Mouse (Mus musculus): ENCODE measurements around the gene Acta2.
"Not testable (repeated sequence)": the region's sequence is repeated elsewhere in the genome, so short reads cannot be mapped to it uniquely, and the experiment has no call there.

Gene Acta2

DNA sequence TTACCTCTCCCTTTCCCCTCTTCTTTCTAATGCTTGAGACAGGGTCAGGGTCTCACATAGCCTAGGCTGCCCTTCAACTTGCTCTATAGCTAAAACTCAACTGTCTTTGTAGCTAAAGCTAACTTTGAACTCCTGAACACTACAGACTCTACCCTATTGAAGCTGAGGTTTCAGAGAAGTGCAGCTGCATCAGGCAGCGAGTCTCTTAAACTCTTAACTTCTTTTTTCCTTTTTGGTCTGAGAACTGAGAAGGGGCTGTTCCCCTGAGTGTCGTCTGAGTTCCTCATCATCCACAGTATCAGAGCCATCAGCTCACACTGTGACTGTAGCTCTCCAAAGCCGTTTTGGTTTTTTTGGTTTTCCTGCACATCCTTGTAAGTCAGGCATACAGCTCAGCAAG lies 37.6 kb downstream of the Acta2 start:
- no peak for DNase-seq

DNA sequence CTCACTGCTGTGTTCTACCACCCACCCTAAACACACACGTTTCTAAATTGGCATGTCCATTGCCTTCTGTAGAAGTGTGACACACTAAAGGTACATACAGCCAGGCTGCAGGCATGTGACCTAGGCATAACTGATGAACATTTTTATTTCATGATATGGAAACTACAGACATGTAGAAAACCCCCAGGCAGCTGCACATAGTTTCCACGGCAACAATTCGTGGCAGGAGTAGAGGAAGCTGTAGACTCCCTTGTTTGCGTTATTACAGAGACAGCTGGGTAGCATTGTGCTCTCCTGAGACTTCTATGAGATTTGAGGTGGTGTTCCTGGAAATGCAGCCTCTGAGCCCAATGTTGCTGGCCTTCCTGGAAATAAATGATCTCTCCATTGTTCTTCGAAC lies 38.4 kb downstream of the Acta2 start:
- no peak for DNase-seq

DNA sequence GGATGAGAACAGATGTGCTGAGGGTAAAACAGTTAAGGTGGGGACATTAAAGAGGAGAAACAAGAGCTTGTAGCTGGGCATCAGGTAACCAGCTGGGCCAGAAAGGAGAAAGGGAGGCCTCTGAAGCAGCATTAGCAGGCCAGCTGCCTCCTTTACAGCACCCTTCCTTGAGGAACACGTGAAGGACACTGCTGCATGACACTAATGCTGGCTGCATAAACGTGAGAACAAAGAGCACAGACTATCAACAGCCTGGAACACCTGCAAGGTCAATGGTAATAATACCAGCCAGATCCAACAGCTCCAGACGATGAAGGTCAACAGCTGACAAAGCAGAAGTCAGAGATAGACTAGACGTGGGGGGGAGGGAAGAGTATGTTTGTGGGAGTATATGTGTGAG lies 41.3 kb downstream of the Acta2 start:
- DNase-seq, result no peak

DNA sequence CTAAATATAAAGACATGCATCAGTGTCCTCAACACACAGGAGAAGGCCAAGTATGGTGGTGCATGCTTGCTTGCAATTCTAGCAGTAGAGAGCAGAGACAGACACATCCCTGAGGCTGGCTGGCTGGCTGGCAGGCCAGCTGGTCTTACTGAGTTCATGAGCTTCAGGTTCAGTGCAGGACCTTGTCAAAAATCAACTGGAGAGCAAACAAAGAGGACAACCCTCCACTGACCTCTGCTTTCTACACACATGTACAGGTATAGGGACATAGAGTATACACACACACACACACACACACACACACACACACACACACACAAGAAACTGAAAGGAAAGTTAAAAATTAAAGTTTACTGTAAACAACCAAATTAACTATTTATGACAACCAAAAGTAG lies 42.1 kb downstream of the Acta2 start:
- no peak for DNase-seq

DNA sequence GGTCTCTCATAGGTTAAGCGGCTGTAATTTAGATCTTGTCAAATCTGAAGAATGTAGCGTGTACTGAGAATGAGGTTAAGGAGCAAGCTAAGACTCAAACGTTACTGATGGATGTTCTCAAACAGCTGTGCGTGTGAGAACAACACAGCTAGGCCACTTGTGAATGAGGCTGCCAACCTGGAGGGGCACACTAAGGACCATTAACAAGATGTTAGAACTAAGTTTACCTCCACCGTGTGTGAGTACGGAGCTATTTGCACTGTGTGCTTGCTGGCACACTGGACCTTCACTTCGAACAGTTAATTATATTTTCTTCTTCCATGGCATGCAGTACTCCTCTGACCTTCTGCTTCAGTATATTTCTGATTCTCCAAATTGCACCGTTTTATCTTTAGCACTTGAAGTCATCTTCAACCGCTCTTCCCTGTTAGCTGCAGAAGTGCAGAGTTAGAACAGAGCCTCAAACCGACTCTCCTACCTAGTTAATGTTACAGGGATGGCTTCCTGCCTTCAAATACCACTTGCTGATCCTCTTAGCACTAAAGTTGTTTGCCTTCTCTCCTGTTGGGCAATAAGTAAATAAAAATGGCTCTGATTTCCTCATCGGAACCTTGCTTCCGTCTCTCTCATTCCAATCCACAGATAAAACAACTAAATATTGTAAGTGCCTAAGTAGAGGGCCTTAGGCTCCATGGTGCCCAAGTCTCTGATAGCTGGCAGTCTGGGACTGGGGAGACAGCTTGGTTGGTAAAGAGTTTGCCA lies 42.7 kb downstream of the Acta2 start:
- DNase-seq, result peak; percentile 67

DNA sequence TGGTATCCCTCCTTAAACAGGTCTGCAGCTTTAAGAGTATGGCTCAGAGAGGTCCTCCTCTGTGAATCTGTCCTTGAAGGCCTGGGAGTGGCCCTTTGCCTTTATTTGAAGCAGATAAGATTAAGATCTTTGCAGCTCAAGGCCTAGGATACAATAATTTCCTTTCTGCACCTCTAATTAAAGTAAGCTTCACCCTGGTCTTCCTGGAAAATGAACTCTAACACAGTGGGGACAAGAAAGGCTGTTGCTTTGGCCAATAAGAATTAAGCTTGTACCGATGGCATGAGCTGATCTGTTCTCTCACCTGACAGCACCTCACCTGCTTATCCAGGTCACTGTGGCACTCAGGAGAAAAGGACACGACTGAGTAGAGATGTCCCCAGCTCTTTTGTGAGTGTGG lies 44.5 kb downstream of the Acta2 start:
- DNase-seq, result no peak

DNA sequence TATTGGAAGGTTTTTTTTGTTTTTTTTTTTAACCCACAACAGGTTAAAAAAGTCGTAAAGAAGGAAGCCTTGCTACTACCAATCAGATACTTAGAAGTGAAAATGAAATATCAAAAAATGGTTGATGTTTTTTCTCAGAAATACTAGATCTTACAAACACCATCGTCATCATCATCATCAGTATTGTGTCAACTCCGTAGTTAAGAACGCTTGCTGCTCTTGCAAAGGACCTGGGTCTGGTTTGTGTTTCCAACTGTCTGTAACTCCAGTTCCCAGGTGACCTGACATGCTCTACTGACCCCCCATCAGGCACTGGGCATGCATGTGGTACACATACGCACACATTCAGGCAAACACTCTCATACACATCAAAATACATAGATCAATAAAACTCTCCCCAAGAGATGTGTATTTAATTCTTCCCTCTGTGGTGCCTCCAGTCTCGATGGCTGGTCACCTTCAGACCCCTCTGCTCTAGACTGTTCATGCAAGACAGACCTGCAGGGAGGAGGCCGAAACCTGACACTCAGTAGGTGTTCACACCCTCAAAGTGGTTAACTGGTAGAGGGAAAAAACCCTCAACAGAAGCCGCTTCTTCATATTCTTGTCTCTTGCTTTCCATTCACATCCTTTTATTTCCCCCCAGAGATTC lies 45.3 kb downstream of the Acta2 start:
- DNase-seq, result no peak

DNA sequence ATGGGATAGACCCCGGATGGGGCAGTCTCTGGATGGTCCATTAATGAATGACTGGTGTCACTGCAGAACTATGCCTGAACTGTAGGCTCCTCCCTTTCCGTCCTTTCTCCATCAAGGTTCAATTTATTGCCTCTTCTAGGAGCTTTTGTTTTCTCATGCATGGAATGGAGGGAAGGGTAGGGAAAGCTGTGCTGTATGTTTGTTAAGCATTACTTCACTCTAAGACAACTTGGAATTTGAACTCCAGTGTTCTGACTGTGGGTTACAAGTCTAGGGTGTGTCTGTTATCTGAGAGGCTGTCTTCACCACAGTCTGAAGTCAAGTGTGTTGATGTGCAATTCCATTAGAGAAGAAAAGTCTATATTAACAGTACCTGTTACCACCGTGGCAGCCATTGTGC lies 46.4 kb downstream of the Acta2 start:
- no peak for DNase-seq

DNA sequence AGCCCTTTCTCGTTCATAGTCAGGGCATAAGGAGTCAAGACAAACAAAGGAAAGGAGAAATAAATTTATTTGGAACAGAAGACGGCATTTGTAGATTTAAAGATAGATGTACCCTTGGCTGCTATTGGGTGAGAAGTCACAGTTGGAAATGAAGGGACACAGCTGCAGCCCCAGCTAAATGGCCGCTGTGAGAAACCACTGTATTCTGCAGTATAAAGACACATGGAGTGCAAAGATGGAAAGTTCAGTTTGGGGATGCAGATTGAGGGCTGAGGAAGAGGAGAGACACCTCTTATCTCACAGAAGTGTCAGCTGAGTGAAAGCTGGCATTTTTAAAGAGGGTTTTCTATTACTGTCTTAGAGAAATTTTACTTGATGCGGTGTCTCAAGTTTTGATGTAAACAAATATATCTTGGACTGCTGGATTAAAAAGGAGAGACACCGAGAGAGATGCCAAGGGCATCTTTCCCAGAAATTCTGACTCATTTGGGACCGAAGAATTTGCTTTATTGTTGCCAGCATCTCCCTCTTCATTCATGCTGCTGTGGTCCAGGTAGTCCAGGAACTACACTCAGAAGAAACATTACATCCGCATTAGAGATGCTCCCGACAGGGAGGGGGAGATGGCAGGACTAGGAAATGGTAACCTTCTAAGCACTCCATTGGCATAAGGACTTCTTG lies 48.5 kb downstream of the Acta2 start:
- peak; percentile 49 for DNase-seq

DNA sequence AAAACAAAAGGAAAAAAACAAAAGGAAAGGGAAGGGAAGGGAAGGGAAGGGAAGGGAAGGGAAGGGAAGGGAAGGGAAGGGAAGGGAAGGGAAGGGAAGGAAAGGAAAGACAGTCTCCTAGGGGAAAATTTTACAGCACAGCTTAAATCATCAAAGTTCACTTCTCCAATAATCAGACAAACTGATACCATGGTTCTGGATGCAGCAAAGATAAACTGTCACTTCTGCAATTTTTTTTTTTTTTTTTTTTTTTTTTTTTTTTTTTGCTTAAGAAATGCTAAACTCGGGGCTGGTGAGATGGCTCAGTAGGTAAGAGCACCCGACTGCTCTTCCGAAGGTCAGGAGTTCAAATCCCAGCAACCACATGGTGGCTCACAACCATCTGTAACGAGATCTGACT lies 49.3 kb downstream of the Acta2 start:
- DNase-seq, result not testable (repeated sequence)

DNA sequence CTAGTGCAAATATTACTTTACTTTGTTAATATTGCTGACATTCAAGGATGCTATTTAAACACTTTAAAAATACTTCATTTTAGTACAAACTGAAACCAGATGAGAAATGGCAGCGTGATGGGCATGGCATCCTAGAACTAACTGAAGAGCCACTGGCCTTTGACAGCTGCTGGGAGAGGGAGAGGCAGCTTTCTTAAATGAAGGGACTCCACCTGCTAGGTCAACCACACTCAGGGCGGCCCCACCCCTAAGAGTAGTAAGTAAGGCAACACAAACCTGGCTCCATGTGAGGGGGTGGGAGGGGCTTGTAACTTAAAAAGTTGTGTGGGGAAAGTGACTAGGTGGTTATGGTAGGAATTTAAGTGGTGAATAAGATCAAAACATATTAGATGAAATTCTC lies 52.7 kb downstream of the Acta2 start:
- no peak for DNase-seq

DNA sequence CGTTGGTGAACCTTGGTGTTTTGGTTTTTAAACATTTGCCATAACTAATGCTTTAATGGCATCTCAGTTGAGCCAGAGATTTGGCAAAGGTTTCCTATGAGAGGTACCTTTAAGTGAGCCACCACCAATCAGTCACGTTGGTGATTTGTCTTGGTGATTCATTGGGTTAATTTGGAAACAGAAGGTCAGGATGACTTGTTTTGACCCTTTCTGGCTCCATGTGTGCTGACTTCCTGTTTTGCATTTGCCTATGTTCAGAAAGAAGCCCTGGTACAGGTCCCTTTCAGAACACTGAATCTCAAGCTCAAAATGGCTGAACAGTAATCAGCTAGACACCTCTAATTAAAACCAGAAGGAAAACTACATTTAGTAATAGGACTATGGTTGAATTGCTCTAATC lies 55.9 kb downstream of the Acta2 start:
- DNase-seq, result no peak

DNA sequence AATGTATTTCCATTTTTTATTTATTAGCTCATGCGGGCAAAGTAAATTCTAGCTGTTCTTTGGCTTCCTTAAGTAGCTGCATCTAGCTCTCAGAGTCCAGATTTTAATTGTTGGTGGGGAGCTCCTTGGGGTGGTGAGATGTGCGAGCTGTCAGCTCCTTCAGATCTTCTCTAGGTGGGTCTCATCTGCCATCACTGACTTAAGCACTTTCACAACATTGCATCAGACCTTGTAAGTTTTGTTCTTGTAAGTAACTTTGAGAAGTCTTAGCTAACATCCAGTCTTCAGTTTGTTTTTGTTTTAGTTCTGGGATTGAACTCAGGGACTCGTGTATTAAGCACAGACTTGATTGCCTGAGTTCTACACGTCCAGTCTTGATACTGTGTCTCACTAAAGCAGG lies 56.5 kb downstream of the Acta2 start:
- DNase-seq, result peak; percentile 49

DNA sequence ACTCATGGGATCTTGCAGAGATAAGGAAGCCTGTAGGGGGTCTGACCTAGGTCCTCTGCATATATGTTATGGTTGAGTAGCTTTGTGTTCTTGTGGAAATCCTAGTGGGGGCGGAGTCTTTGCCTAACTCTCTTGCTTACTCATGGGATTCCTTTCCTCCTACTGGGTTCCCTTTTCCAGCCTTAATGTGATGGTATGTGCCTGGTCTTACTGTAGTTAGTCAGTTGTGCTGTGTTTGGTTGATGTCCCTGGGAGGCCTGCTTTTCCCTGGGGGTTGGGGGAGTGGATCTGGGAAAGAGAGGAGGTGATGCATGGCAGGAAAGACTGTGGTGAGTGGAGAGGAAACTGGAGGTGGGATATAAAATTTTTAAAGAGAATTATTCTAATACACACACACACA lies 57.3 kb downstream of the Acta2 start:
- DNase-seq, result no peak

DNA sequence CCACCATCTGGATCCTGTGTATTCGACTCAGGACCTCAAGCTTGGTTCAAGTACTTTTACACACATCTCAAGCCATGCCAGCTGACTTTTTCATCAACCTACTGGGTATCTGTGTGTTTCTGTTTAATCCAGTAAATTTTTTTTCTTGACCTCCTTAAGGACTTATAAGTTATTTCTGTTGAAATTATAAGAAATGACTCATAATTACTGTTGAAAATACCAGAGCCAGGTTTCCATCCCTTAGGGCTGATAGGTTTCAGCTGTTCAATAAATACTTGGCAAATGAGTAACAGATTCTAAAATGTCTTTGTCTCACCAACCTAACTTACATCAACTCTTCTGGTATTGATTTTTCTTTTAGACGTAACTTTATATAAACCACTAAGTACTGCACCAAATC lies 60.4 kb downstream of the Acta2 start:
- DNase-seq, result no peak

DNA sequence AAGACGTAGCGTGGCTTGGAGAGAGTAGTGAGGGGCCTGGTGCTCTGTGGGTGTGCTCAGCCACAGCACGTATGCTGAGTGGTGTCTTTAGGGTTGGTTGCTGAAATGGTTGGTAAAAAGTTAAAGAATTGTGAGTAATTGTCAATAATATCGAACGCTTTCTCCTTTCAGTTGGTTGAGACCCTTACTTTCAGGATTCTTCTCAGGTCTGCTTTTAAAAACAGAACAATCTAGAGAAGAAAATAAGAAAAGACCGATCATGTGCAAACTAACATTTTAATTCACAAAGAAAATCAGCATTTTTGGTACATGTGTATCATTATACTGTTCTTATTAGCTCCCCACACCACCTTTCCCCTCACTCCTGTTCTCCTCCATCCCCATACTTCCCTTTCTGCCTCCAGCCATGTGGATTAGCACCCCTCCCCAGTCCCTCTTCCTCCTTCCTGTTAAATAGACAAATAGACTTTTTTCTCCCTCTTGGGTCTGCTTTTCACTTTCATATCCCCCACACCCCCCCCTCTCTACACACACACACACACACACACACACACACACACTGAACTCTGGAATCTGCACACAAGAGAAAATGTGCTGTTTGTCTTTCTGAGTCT lies 61.2 kb downstream of the Acta2 start:
- no peak for DNase-seq

DNA sequence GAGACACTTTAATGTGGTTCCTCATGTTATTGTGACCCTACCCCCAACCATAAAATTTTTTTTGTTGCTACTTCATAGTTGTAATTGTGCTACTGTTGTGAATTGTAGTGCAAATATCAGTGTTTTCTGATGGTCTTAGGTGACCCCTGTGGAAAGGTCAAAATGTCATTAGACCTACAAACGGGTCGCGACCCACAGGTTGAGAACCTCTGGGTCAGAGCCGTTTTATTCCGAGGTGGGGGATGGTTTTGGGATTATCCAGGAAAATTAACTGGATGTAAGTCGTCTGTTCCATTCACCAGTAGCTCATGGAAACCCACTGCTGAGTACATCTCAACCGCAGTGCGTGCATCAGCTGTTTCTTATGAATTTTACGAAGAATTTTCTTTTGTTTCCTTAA lies 61.7 kb downstream of the Acta2 start:
- DNase-seq, result no peak

DNA sequence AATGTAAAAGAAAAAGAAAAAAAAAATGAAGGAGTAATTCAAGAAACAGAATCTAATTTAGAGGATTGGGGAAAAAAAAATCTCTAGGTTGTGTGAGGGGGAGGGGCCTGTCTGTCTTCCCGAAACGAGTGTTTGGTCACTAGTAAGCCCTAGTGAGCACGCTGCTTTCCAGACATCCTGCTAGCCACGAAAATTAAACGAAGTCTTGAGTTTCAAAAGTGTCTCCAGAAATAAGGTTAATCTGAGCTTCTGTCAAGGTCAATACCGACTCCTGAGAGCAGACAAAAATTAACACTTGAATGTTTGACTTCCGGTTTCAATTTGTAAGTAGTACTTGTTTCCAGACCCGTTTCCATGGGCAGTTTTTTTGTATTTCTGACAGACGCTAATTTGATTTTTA lies 62.2 kb downstream of the Acta2 start:
- peak; percentile 49 for DNase-seq

DNA sequence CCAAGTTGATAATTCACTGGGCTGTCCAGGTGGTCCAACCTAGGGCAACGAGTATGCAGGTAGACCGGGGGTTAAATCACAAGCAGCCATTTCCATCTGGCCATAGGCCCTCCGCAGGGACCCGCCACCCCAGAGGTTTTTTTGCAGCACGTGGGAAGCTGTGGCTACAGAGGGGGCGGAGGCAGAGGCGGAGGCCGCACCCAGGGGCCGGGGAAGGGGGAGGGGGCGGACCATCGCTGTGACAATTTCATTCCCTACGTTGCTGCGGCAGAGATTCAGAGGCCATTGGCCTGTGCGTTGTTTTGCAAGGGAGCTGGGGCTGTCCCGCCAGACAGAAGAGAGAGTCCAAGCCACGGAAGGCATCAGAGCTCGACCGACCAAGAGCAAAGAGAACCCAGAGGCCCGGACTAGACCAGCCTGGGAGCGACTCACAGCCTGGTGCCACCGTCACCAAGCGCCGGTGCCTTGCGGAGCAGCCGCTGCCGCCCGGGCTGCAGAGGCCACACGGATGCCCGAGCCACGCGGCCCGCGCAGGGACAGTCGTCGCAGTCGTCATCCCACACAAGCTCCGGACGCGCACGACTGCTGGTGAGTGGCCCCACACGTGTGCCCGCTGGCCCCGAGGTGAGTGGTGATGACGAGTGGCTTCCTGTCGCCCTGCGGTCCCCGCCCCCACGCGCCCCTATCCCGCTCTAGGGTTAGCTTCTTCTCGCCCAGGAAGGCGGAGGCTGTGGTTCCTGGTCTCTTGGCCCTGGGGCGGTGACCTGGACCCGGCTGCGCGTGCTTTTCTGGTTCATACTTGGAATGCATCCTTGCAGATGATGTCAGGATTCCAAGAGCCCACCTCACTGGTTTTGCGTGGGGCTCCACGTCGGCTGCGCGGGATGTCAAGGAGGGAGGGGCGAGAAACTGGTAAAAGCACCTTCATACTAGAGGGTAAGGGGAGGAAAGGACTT lies 63.1 kb downstream of the Acta2 start, which contains the start of gene Stambpl1:
Stambpl1 (plus strand) TSS at position 222 of the 956 bp plus-strand sequence.
- peak; percentile 80 for DNase-seq

DNA sequence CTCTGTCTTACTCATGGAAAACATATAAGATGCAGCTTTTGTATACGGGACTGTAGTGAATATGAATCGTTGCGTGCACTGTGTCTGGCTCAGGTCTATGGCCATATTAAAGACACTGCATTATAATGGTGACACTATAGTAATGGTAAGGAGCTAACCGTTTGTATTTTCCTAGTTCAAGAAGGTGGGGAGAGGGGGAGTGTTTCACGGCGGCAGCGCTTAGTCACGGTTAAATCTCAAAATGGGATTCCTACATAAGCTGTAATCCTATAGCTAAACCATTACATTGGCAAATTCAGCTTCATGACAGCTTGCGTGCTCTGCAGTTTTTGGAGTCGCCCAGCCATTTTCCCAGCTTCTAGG lies 63.8 kb downstream of the Acta2 start:
- DNase-seq, result no peak

All from lung, postnatal 36 days (tissue).